Mouse (Mus musculus) c-Kit-negative CD71-positive TER-119-positive erythroid progenitor cells, embryonic 14.5 days (primary cell): ENCODE results near the gene Josd2.

Source experiments
- DNase-seq: peaks from one replicate; pipeline ENCODE4 v3.0.0-alpha.2; 2013; ENCODE audit warnings: low read depth, low spot score

The Josd2 gene

DNA sequence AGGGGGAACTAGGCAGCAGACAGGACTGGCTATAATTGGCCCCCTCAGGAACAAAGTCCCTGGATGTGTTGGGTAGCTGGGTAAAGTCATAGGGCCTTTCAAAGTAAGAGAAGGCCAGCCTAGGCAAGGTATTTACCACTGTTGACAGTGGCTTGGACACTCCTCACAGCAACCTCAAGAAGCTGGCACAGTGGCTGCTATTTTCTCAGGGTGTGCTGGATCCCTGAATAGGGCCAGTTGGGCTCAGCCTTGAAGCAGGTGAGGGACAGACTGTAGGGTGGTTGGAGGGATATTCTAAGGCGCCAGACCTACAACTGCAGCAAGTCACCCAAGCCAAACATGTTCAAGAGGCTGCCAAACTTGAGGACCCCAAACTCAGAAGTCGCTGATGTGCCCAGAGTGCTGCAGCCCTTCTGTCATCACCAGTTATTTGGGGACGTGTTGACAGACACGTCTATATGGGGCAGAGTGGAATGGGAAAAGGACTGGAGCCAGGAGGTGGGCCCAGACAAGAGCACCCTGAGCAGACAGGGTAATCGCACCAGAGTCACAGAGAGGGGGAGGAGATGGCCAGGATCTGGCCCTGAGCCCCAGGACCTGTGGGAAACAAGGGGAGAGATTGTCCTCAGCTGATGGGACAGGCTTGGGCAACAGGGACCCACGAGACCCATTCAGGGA lies 4.2 kb downstream of the Josd2 start:
- no peak for DNase-seq

DNA sequence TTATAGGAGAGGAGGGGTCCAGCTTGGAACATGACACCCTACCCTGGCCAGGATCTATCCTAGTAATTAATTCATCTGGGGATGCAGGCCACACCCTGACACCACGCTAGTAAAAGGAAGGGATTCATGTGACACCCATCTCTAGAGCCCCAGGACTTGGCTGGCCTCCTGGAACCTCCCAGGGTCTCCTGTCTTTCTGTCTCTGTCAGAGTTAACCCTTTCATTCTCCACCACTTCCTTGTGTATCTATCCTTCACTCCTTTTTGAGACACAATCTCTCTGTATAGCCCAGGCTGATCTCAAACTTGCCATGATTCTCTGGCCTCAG lies 4.7 kb downstream of the Josd2 start:
- DNase-seq: no peak

DNA sequence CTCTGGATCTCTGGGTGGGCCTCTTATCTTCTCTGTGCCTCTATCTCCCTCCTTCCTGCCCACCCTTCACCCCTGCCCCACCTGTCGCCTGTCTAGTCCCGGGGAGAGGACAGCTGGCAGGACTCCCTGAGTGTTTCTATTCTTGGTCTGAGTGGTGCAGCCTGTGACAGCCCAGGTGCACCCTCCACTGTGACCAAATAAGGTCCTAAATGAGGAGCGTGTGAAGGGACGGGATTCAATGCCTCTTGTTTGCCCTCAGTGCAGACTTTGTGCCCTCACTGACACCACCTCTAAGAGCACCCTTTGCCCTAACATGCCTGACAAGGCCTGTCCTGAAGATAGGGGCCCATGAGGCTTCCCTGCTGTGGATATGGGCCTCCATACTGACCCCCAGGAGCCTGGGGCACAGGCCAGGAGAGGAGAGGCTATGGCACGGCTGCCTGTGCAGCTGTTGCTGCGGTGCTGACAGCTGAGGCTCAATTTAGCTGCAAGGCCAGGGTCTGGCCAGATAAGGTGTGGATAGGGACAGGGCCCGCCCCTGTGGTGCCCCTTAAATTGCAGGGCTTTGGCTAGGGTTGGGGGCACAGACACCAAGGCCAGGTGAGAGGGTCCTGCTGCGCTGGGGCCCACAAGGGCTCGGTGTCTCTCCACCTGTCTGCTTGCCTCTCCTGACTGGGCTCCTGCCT lies 5.3 kb downstream of the Josd2 start:
- DNase-seq: no peak

DNA sequence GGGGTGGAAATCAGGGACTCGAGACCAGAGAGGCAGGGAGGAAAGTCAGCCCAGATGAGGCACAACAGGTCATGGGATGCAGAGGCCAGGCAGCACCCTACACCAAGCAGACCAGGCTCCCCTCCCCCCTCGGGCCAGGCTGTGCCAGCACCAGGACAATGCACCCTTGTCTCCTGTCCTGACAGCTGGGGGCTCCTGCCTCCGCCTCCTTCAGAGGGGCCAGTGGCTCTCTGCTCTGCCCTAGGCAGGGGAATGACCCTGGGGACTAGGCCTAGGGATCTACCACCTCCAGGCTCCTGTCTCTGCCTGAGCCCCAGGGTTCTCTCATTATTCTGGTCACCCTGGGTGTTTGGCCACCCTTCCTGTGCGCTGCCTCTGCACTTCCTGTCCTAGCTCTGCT lies 6.6 kb downstream of the Josd2 start:
- DNase-seq: no peak

DNA sequence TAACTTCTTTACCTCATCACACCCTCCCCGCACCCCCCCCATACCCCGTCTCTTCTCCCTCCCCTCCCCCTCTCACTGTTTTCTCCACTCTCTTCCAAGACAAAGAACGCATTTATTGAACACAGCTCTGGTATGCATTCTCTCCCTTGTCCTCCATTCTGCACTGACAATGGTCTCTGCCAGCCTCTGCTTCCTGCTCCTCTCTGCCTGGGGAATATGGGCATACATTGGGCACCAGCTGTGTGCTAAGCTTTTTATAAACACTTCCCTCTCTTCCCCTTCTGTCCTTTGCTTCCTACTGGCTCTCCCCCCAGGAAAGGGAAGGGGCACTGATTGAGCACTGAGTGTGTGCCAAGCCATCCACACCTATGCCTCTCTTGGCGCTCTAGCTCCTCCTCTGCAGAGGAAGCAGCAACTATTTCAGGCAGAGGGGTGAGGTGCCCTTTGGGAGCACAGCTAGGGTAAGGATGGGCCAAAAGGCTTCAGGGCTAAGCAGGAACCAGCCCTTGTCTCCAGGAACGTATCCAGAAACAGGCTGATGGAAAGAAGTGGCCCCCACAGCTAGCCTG lies 7.3 kb downstream of the Josd2 start:
- DNase-seq: no peak

DNA sequence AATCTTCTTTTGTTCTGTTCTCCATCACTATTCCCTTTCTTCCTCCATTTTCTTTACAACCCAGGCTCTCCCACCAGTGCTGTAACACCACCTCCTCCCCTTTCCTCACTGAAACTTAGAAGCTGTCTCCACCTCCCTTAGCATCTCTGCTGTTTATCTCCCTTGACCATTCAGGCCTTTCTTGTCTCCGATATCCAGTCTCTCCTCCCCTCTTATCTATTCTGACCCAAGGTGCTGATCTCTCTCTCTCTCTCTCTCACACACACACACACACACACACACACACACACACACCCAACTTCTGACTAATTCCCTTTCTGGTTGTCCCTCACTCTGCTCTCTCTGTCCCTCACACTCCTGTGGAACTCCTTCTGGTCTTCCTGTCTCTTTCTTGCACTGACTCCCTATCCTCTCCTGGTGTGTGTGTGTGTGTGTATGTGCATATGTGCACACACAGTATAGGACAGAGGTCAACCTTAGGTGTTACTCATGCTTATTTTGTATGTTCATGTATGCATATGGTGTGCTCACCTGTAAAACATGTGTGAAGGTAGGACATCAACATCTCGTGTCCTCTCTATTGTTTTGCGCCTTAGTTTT lies 15.2 kb downstream of the Josd2 start:
- peak; percentile 65 for DNase-seq

DNA sequence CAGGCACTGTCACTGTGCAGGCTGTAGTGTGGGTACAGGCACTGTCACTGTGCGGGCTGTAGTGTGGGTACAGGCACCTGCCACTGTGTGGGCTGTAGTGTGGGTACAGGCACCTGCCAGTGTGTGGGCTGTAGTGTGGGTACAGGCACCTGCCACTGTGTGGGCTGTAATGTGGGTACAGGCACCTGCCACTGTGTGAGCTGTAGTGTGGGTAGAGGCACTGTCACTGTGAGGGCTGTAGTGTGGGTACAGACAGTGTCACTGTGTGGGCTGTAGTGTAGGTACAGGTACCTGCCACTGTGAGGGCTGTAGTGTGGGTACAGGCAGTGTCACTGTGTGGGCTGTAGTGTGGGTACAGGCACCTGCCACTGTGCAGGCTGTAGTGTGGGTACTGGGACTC lies 16.3 kb downstream of the Josd2 start:
- no peak for DNase-seq

DNA sequence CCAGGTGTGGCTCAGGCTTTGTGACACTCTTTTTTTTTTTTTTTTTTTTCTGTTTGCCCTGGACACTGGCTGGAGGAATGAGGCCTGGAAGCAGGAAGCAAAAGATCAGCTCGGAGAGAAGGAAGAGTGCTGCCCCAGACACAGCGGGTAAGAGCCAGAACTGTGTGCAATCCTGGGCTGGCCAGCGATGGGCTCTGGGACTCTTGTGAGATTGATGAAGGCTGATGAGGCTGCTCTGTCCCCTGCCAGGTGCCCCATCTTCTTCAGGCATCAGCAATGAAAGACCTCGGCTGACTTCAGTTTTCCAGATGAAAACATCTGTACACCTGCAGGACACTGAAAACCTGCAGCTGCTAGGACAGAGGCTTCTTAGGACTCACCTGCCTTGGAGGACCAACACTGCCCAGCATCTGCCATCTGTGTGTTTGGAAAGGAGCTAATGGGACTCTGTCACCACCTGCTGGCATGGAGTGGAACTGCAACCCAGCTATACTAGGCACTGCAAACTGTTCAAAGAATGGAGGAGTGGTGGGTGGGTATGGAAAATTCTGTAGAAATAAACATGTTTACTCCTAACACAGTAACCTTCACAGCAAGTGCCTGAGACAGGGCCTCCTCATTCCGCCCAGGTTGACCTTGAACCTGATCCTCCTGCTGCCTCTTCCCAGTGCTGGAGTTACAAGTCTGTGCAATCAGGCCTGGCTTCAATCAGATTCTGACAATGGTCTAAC lies 17.2 kb downstream of the Josd2 start:
- peak; percentile 83 for DNase-seq

DNA sequence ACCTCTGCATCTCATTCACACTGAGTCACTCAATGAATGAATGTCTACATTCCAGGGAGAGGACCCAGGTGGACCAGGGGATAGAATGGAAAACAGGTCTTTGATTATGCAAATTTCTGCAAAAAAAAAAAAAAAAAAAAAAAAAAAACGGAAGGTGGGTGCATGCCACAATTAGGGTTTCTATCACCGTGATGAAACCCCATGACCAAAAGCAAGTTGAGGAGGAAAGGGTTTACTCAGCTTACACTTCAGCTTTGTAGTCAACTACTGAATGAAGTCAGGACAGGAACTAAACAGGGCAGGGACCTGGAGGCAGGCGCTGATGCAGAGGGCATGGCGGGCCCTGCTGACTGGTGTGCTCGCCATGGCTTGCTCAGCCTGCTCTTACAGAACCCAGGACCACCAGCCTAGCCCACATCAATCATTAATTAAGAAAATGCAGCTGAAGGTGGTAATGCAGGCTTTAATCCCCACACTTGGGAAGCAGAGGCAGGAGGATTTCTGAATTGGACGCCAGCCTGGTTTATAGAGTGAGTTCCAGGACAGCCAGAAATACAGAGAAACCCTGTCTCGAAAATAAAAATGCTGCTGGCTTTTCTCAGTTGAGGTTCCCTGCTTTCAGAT lies 17.9 kb downstream of the Josd2 start:
- DNase-seq: no peak

DNA sequence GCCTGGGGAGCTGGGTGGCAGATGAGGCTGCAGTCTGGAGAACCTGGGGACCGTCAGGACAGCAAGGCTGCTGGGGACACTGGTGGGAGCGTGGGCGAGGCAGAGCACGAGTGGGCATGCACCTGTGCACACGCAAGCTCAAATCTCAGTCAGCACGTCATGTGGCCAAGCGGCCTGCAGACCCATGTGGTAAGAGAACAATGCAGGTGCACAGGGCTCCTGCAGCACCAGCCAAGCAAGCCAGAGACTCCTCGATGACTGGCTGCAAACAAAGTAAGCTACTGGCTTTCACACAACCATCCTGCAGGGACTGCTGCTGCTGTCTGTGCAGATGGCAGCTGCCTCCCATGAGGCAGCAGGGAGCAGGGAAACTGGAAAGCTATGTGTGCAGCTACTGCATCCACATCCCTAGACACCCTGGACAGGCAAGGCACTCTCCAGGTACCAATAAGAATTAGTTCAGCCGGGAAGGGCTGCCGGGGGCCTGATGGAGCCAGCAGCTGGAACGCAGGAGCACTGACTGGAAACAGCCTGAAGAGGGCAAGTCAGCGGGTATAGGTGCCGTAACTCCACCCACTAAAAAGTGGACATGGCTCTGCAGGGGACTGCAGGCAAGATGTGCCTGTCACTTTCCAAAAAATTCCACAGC lies 19.3 kb downstream of the Josd2 start:
- DNase-seq: no peak

DNA sequence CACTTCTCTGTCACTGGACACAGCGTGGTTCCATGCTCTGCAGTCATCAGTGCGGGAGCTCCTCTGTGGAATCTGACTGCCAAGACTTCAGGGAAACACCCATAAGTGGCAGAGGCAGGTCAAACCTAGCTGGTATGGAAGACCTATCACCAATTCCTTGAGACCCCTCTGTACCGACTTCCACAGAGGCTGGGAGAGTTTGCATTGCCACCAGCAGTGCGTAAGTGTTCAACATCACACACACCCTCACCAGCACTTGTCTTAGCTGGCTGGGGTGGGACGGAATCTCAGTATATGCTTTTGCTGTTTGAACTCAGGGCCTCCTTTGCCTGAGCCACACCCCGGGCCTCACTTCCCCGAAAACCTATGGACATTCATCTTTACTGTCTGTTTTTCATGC lies 20.2 kb downstream of the Josd2 start:
- DNase-seq: no peak

DNA sequence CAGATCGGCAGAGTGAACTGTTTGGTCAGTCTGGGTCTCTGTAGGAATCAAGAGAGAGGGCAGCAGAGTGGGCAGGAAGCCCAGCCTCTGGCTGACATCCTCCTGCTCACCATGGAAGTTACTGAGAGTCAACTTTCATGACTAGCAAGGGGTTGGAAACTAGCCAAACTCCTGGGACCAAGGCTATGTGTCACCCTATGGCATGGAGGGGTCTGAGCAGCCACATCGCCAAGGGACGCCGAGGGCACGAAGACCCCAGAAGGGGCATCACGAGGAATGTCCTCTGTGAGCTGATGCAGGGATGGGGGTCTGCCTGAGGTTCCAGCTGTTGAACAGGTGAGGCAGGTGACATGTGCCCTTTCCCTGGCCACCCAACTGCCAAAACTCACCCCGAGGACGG lies 20.8 kb downstream of the Josd2 start:
- no peak for DNase-seq

DNA sequence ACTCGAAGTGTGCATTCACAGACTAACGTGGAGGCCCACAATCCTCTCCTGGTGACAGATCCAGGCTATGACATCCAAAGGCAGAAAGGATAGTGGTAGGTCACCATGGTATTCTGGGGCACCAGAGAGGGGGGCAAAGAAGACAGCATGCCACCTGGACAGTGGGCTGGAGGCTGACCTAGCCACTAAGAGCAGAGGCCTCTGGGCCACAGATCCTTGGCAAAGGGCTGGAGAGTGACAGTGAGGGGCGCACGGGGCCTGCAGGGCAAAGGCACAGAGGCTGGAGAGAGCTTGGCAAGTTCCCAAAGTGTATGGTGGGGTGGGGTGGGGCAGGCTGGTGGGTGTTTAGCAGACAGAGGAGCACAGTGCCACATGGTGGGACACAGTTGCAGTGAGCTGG lies 22.5 kb downstream of the Josd2 start:
- DNase-seq: no peak

DNA sequence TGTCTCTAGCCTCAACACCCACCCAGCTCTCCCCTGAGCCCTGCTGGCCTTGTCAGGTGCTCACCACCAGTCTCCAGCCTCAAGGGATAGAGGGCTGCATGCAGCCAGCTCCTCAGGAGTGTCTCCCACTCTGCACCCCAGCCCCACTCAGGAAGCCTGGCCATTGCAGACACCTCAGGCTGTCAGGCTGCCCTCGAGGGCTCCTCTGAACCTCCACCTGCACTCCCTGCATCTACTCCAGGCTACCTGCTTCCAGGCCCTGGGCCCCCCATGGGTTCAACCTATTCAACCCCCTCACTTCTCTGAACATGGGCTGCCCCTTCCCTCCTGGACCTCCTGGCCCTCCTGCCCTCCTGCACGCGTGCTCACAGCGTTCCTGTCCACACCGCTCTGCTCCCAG lies 23.6 kb downstream of the Josd2 start:
- DNase-seq: no peak

DNA sequence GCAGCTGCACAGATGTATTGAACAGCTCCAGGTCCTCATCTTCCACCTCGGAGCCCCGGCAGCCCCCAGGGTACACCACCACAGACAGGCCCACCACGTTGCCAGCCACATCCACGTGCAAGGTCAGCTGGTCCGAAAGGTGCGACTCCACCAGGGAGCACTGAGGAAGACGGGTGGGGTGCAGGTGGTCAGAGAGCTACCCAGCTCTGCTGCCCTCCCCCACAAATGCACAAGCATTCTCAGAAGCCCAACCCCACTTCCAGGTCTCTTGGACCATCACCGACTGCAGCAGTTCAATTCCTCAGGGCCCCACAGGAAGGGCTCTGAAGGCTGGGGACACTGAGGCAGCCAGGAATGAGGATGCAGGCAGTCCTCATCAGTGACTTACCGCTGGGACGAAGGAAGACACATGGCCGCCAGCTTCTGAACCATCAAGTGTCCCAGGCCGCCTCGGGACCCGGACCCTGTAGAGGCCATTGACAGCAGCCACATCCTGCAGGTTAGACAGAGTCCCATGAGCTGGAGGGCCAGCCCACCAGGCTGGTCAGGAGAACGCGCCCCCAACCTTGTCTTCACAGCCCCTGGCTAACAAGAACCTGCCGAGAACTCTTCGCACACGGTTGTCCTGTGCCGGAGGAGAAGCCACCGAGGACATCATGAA lies 24.5 kb downstream of the Josd2 start:
- DNase-seq: no peak

DNA sequence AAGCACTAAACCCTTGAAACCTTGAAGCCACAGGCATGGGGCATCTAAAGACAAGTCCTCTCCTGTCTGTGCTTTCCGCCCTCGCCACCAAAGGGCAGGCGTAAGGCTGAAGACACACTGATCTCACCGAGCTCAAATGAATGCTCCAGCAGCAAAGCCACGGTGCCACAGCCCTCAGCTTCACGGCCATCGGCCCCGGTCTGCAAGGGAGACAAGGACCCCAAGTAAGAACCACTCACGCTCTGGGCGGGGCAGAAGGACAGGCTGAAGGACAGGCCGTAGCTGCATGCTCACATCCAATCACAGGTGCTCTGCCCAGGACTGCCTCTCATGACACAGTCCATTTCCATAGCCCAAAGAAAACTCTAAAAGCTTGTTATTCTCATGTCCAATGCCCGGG lies 26.9 kb downstream of the Josd2 start:
- no peak for DNase-seq

DNA sequence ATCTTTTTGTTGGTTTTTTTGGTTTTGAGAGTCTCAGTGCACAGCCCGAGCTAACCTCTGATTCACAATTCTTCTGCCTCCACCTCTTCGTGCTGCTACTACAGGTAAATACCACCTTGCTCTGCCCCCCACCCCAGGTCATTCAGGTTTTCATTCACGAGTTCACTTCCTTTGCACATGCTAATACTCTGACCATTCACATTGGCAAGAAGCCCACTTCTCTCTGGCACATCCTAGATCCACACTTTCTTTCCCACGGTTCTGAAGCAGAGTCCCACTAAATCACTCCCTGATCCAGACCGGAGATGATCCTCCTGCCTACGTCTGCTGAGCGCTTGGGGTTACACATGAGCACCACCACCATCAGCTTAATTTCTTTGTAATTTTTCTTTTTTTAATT lies 27.3 kb downstream of the Josd2 start:
- DNase-seq: no peak

DNA sequence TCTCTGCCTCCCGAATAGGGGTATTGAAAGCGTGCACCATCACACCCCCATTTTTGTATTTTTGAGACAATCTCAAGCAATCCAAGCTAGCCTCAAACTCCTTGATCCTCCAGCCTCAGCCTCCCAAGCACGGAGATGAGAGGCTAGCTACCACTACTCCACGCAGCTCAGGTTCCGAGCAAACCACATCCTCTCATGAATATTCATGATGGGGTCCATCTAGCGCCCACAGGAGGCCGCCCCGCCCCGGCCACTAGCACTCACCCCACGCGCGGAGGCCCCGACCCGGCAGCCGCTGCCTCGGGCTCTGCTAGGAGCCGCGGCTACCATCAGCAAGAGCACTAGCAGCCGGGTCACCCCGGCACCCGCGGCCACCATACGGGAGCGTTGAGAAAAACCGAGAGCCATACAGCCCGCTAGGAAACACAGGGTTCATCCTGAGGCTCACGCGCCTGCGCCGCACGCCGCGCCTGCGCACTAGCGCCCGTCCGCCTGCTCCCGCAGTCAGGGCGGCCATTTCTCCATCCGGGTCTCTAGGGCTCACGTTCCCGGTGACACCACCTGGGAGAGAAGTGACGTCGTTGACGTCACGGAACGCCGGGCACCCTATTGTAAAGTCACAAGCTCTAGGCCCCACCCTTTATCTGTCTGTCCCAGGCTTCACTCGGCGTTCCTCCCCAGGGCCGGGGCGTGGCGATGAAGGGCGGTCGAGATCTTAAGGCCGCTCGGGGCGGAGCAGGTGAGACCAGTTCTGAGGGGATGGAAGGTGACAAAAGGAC lies 28.4 kb downstream of the Josd2 start, which contains the start of the genes Emc10 and Fam71e1:
TSS of gene Emc10 (minus strand) at position 538 of the 779 bp plus-strand sequence.
TSS of gene Fam71e1 (plus strand) at position 590 of the 779 bp plus-strand sequence.
- peak; percentile 98 for DNase-seq

DNA sequence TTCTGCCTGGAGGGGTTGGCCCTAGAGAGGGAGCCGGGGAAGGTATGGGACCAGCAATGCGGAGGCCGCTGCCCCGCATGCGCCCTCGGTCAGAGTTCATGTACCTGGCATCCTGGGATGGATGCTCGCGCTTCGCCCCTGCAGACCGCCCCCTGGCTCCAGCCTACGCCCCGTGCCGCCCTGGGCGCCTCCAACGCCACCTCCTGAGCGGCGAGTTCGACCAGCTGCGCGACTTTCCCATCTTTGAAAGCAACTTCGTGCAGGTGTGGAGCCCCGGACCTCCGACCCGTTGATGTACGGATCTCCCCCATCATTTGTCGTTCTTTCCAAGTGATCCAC lies 29.0 kb downstream of the Josd2 start:
- DNase-seq: no peak
